Mouse (Mus musculus): Measurements from ENCODE around the gene Rbm19.

DNA sequence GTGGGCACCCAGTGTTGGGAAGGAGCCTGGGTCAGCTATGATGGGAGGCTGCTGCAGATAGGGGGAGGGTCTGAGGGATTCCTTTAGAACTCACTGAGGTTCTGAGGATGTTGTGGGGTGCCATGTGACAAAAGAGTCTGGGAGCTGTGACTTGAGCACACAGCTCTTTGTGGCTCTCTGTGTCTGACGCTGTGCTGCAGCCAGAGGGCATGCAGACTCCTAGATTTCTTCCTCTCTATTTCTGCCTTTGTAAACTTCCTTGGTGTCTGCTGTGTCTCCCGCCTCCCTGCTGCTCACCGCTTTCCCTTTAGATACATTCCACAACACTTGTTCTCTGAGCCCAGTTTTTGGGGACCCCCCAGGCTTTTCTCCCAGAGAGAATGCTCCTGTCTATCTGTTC, 36.9 kb downstream of the Rbm19 start:
- no peak for TF ChIP-seq GATA1 (IDR thresholded peaks at IDR 0.05; ENCODE audit: low read length)
- TF ChIP-seq TAL1 (IDR thresholded peaks at IDR 0.05; ENCODE audit: low read length), result no peak
